Mouse (Mus musculus) limb, embryonic 12.5 days (tissue): ENCODE results near the gene Xlr5c. TPM values are rescaled to one million over a fixed set of nuclear protein-coding genes. Genes with fewer than 3 reads are reported as not detected.
"Not testable (repeated sequence)": the region's sequence is repeated elsewhere in the genome, so short reads cannot be mapped to it uniquely, and the experiment has no call there.

Experiments used
- ATAC-seq: fragments of 200-750 bp; cut with Nextera tagmentation; 2 replicates; pipeline ENCODE4 v1.8.0; 2017; ENCODE audit warnings: low read depth, moderate TSS enrichment; ENCODE audit not compliant: insufficient number of reproducible peaks, insufficient read depth, low FRiP score, low TSS enrichment
- H3K27ac ChIP-seq: fragments of 300-500 bp; sonication (generic); 2 replicates; pipeline ENCODE4 v1.5.1; 2016; ENCODE audit warnings: mild to moderate bottlenecking, moderate library complexity
- H3K27me3 ChIP-seq: fragments of 300-500 bp; sonication (generic); 2 replicates; pipeline ENCODE4 v1.6.1; 2016; ENCODE audit warnings: mild to moderate bottlenecking, moderate library complexity
- H3K36me3 ChIP-seq: fragments of 300-500 bp; sonication (generic); 2 replicates; pipeline ENCODE4 v1.6.1; 2016; ENCODE audit warnings: mild to moderate bottlenecking, moderate library complexity
- H3K4me1 ChIP-seq: fragments of 300-500 bp; sonication (generic); replicated peaks from 2 replicates; pipeline ENCODE4 v1.6.1; 2016
- H3K4me2 ChIP-seq: fragments of 300-500 bp; sonication (generic); 2 replicates; pipeline ENCODE4 v1.6.1; 2016; ENCODE audit warnings: mild to moderate bottlenecking, moderate library complexity
- H3K4me3 ChIP-seq: fragments of 300-500 bp; sonication (generic); replicated peaks from 2 replicates; pipeline ENCODE4 v1.5.1; 2016; ENCODE audit warnings: mild to moderate bottlenecking
- H3K9ac ChIP-seq: fragments of 300-500 bp; sonication (generic); replicated peaks from 2 replicates; pipeline ENCODE4 v1.6.1; 2016; ENCODE audit warnings: mild to moderate bottlenecking, moderate library complexity
- H3K9me3 ChIP-seq: fragments of 300-500 bp; sonication (generic); 2 replicates; pipeline ENCODE4 v1.6.1; 2016; ENCODE audit warnings: mild to moderate bottlenecking, moderate library complexity
- WGBS: fragments of 180-500 bp; shearing (Covaris S2); methylation state at CpG from one replicate; pipeline ENCODE4 v1.1.7; 2016; 5-methylcytosine and 5-hydroxymethylcytosine counted together
- polyA plus RNA-seq: library from polyadenylated mRNA; unstranded; fragments of >200 nt; fragmentation: Nextera tagmentation; extraction: Ambion mirVana; gene quantifications from 2 replicates; pipeline ENCODE4 v1.2.1, GENCODE M21; 2016

The Xlr5c gene
- polyA plus RNA-seq, result not detected in 2 replicates

DNA sequence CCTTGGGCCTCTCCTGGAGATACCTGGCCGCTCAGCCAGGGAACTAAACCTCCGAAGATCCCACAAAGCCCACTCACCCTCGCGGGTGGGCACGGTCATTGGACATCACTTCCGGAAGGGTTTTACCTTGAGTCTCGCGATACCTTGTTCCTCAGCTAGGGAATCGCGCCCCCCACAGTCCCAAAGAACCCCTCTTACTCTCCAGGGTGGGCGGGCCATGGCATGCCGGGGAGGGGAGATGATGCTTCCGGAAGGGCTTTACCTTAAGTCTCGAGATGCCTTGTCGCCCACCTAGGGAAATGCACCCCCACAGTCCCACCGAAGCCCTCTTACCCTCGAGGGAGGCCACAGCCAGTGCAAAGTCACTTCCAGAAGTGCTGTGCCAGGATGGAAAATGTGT, at the start of gene Xlr5c, which contains the start of gene Xlr5a:
Xlr5c (minus strand) TSS at position 101 of the 400 bp plus-strand sequence.
Xlr5a (minus strand) TSS at position 101 of the 400 bp plus-strand sequence.
- H3K36me3 ChIP-seq, ATAC-seq, H3K4me1 ChIP-seq, H3K27me3 ChIP-seq, H3K4me3 ChIP-seq, H3K4me2 ChIP-seq, H3K9ac ChIP-seq, H3K9me3 ChIP-seq, H3K27ac ChIP-seq: not testable (repeated sequence)
- 93% methylated on average over 13 of the region's 17 CpGs for WGBS

DNA sequence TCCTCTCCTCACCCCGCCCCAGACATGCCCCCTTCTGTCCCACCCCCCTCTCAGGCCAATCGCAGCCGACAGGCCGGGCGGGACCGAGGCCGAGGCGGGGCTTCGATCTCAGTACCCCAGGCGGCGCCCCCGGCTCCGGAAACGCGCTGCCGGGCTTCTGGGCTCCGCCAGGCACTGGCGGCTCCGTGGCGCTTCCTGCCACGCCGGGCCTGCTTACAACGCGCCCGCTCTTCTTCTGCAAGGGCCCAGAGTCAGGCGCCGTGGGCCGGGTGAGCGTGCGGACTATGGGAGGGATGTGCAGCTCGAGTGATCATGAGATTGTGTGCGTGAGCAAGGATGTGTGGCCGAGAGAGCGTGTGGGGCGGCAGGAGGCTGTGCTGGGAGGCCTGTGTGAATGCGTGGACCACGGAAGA, 49.7 kb upstream of the Xlr5c start, which contains the start of gene Zfp275:
Zfp275 (plus strand) TSS at position 139 of the 413 bp plus-strand sequence.
- Histone ChIP-seq H3K36me3 (0 out of 2 replicates have a peak, but pooled peaks cover 6% of the 10 kb centered on the region), H3K9ac (peak within 1 kb of the TSS; percentile 67), H3K9me3 (no peaks in the 10 kb centered on the region), H3K27me3 (peaks cover 21% of the 10 kb centered on the region), H3K4me3 (peak within 1 kb of the TSS; percentile 59), H3K4me2 (peak within 1 kb of the TSS; percentile 62), H3K4me1 (peaks cover 7% of the 10 kb centered on the region; the same call in 1 of the 2 replicates), H3K27ac (peak within 1 kb of the TSS; percentile 76)
- ATAC-seq, result peak; percentile 95
- 16% methylated on average over 35 of the region's 37 CpGs for WGBS

DNA sequence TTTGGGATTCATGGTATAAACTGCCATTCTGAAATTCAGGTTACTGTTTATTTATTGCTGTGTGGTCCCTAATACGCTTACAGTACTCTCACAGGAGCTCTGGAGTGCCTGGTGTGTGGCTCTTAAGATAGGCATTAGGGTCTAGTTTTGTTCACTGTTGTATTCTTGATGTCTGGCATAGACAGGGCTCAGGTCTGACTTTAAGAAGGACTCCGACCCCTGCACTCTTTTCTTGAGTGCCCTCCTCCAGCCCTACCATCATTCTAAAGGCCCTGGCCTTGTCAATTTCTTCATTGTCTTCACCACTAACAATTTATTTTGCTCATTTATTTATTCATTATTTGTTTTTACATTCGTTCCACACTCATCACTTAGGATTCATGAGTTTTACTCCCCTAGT, 49.3 kb upstream of the Xlr5c start:
- 38% methylated on average over 3 of the region's 3 CpGs for WGBS
- H3K4me3 ChIP-seq, result peak overlapping the region; percentile 59
- H3K9ac ChIP-seq, result no peak overlapping the region
- peaks cover 7% of the 10 kb centered on the region; the same call in 1 of the 2 replicates for H3K4me1 ChIP-seq
- H3K9me3 ChIP-seq, result no peaks in the 10 kb centered on the region
- H3K27me3 ChIP-seq, result peaks cover 21% of the 10 kb centered on the region
- 0 out of 2 replicates have a peak, but pooled peaks cover 6% of the 10 kb centered on the region for H3K36me3 ChIP-seq
- H3K27ac ChIP-seq, result no peak overlapping the region
- ATAC-seq, result no peak
- H3K4me2 ChIP-seq, result peak overlapping the region; percentile 40

DNA sequence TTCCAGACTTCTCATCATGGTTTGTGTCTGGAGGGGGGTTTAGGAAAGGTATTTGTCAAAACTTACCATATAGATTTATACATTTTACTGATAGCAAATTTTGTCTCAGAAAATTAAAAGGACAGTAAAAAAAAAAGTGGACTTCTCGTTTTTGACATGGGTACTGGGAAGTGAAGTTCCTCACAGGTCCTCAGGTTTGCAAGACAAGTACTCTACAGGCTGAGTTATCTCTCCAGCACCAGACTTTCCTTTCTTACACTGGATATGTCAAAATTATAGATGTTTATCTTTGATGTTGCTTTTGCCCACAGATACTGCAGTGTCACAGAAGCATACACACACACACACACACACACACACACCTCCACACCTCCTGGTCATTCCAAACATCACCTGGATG, 48.7 kb upstream of the Xlr5c start:
- no peak for ATAC-seq
- H3K9ac ChIP-seq, result no peak overlapping the region
- WGBS, result 57% methylated on average over 1 of the region's 1 CpGs
- H3K4me1 ChIP-seq, result peaks cover 7% of the 10 kb centered on the region; the same call in 1 of the 2 replicates
- peaks cover 22% of the 10 kb centered on the region for H3K27me3 ChIP-seq
- no peak overlapping the region for H3K27ac ChIP-seq
- H3K9me3 ChIP-seq, result no peaks in the 10 kb centered on the region
- H3K4me3 ChIP-seq, result no peak overlapping the region
- H3K36me3 ChIP-seq, result 0 out of 2 replicates have a peak, but pooled peaks cover 6% of the 10 kb centered on the region
- H3K4me2 ChIP-seq, result no peak overlapping the region

- Histone ChIP-seq H3K27me3 (peaks cover 21% of the 10 kb centered on the region), H3K4me1 (no peaks in the 10 kb centered on the region), H3K4me3 (no peak within 1 kb of the TSS), H3K27ac (no peak within 1 kb of the TSS), H3K9ac (no peak within 1 kb of the TSS), H3K4me2 (no peak within 1 kb of the TSS), H3K36me3 (no peaks in the 10 kb centered on the region), H3K9me3 (no peaks in the 10 kb centered on the region)
- no peak for ATAC-seq
- 94% methylated on average over 4 of the region's 4 CpGs for WGBS
Observed at GRCm38 (mm10) chrX:73336740-73337139, 44.0 kb upstream of the Xlr5c start, which contains the start of gene Gm45015. Gm45015 (minus strand) TSS chrX:73336840.

DNA sequence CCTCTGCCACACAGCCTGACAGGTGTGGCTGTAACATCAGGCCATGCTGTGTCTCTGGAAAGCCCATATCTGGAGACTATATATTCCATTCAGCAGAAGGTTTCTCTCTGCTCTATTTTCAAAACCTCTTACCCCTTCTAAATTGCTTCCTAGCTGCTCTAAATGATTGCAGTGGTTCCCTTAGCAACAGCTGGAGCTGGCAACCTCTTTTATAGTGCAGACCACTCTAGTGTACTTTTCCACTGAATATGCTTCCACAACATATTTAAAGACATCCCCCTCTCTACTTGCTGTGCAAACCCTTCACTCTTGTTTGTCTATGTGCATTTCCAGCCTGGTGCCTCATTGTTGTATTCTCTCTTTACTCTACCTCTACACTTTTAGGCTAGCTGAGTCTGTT, 40.8 kb upstream of the Xlr5c start:
- Histone ChIP-seq H3K9ac (no peak overlapping the region), H3K4me3 (no peak overlapping the region), H3K36me3 (no peaks in the 10 kb centered on the region), H3K9me3 (no peaks in the 10 kb centered on the region), H3K27me3 (peaks cover 18% of the 10 kb centered on the region), H3K27ac (no peak overlapping the region), H3K4me1 (no peaks in the 10 kb centered on the region), H3K4me2 (no peak overlapping the region)
- ATAC-seq, result no peak

DNA sequence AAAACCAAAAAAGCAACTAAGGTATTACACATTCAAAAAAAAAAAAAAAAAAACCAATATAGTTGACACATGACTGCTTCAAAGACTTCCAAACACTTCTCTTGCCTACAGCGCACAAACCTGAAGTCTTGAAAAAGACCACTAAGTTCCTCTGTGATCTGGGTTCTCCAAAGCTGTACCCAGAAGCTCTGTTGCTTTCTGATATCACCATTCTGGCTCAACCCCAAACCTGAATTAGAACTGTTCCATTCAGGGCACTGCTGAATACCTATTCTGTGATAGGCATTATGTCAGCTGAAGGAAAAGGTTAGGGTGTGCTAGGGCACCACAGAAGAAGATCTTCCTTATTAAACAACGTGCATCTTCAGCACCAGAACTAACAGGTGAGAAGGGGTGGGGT, 34.4 kb upstream of the Xlr5c start:
- 79% methylated on average over 2 of the region's 2 CpGs for WGBS
- Histone ChIP-seq H3K36me3 (no peaks in the 10 kb centered on the region), H3K27me3 (peaks cover 4% of the 10 kb centered on the region; the same call in 1 of the 2 replicates), H3K4me3 (no peak overlapping the region), H3K9me3 (no peaks in the 10 kb centered on the region), H3K9ac (no peak overlapping the region), H3K27ac (no peak overlapping the region), H3K4me1 (no peaks in the 10 kb centered on the region), H3K4me2 (no peak overlapping the region)
- no peak for ATAC-seq

- no peak overlapping the region for H3K9ac ChIP-seq
- H3K27ac ChIP-seq, result no peak overlapping the region
- no peaks in the 10 kb centered on the region for H3K4me1 ChIP-seq
- no peaks in the 10 kb centered on the region for H3K9me3 ChIP-seq
- ATAC-seq, result no peak
- H3K4me3 ChIP-seq, result no peak overlapping the region
- WGBS, result 69% methylated on average over 3 of the region's 3 CpGs
- H3K36me3 ChIP-seq, result no peaks in the 10 kb centered on the region
- 0 out of 2 replicates have a peak, but pooled peaks cover 3% of the 10 kb centered on the region for H3K27me3 ChIP-seq
- H3K4me2 ChIP-seq, result no peak overlapping the region
Observed at GRCm38 (mm10) chrX:73321029-73321428, 28.3 kb upstream of the Xlr5c start.

DNA sequence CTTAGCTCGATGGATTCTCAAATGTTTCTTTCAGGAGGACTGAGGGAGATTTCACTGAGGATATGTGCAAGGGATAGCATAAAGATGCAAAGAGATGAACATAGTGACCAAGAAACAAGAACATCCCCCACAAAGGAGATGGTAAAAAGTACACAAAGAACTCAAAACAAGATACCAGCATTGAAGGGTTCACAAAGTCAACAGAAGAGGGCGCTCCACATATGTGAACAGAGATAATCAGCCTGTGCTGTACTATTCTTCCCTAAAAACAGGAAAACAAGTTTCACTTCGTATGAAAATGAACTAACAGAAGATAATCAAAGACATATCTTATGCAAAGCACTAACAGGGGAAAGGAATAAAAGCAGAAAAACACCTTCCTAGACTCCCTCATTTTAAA, 19.7 kb upstream of the Xlr5c start:
- no peaks in the 10 kb centered on the region for H3K9me3 ChIP-seq
- no peaks in the 10 kb centered on the region for H3K4me1 ChIP-seq
- no peak overlapping the region for H3K9ac ChIP-seq
- H3K4me2 ChIP-seq, result no peak overlapping the region
- H3K4me3 ChIP-seq, result no peak overlapping the region
- no peak overlapping the region for H3K27ac ChIP-seq
- no peak for ATAC-seq
- 39% methylated on average over 3 of the region's 3 CpGs for WGBS
- no peaks in the 10 kb centered on the region for H3K36me3 ChIP-seq
- H3K27me3 ChIP-seq, result no peaks in the 10 kb centered on the region

GRCm38 (mm10) chrX:73295745-73296144, 3.0 kb upstream of the Xlr5c start:
- 68% methylated on average over 9 of the region's 10 CpGs for WGBS
- not testable (repeated sequence) for H3K27ac ChIP-seq, H3K4me2 ChIP-seq, H3K4me1 ChIP-seq, H3K9me3 ChIP-seq, ATAC-seq, H3K36me3 ChIP-seq, H3K4me3 ChIP-seq, H3K9ac ChIP-seq, H3K27me3 ChIP-seq

DNA sequence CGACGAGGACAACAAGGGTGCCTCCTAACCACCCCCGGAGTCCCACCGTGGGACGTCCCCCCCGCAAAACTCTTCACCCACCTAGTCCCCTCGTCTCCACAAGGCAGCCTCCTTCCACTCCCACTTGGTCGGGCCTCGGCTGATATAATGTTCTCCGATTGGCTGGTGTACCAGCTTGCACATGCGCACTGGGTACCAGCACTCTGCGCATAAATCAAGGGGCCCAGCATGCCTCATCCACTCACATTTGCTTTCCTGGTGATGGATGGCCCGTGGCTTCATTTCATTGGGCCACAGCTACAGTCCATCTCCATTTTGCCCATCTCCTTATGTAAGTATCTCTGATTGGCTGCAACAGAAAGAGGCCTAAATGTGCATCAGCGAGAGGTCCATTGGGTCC, 27.5 kb downstream of the Xlr5c start, which contains the start of gene Xlr3c:
Xlr3c (minus strand) TSS at position 121 of the 400 bp plus-strand sequence.
- H3K4me3 ChIP-seq, H3K4me1 ChIP-seq, H3K9ac ChIP-seq, ATAC-seq, H3K27ac ChIP-seq, H3K36me3 ChIP-seq, H3K4me2 ChIP-seq, H3K9me3 ChIP-seq, H3K27me3 ChIP-seq: not testable (repeated sequence)
- 89% methylated on average over 14 of the region's 14 CpGs for WGBS

DNA sequence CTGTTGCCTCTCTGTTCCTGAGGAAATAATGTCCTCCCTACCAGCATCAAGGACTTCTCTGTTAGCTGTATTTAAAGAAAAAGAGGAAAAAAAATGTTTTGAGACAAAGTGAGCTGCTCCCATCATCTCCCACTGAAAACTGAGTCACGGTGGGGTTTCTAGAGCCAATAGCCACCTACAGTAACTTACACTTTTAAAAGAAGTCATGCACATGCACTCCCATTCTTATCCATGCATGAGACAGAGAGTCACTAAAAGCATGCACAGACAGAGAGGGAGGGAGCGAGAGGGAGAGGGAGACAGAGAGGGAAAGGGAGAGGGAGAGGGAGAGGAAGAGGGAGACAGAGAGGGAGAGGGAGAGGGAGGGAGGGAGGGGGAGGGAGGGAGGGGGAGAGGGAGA, 30.3 kb downstream of the Xlr5c start:
- H3K9ac ChIP-seq, ATAC-seq: not testable (repeated sequence)
- WGBS, result 75% methylated on average over 1 of the region's 2 CpGs

More for the DNA sequence above, 30.3 kb downstream of the Xlr5c start:
- H3K27me3 ChIP-seq, H3K27ac ChIP-seq, H3K4me1 ChIP-seq, H3K4me2 ChIP-seq, H3K4me3 ChIP-seq, H3K9me3 ChIP-seq, H3K36me3 ChIP-seq: not testable (repeated sequence)
